Mouse (Mus musculus): ENCODE data around the gene Aldh4a1. TPM values are rescaled to one million over a fixed set of nuclear protein-coding genes. Genes with fewer than 3 reads are reported as not detected.

The Aldh4a1 gene
- polyA plus RNA-seq, 1 experiment from 2014 or later, result 17.2 TPM

Small RNA genes lying within 50 kb of the gene (microRNA-seq; reads per million reads assigned to microRNA genes)
- gene Gm25571, result not detected
- gene Mir7020, result not detected

Other genes with a start within 250 kb of the Aldh4a1 start
- 1.9 and 2.0 TPM in 2 replicates for gene Iffo2, start 92.3 kb upstream of the Aldh4a1 start, polyA plus RNA-seq (2015; fragmentation: Nextera tagmentation; extraction: Ambion mirVana)
- gene Gm21969, start 19.7 kb upstream of the Aldh4a1 start, polyA plus RNA-seq (2015; fragmentation: Nextera tagmentation; extraction: Ambion mirVana), result not detected in 2 replicates
- not detected in 2 replicates for gene Tas1r2, start 30.7 kb downstream of the Aldh4a1 start, polyA plus RNA-seq (2015; fragmentation: Nextera tagmentation; extraction: Ambion mirVana)
- gene Pax7, start 210.7 kb downstream of the Aldh4a1 start, polyA plus RNA-seq (2015; fragmentation: Nextera tagmentation; extraction: Ambion mirVana), result not detected in 2 replicates